Mouse (Mus musculus) right cerebral cortex, postnatal 10 days (tissue): ENCODE data around the gene Gng7.
A peak's percentile ranks its signal among the peaks of the same experiment; 100 is the strongest.

Experiments
- DNase-seq, 2 experiments: peaks; one replicate each; pipeline ENCODE4 v3.0.0; 2021; ENCODE audit warnings: low spot score in 2 of 2

Gene Gng7

GRCm38 (mm10) chr10:80930361-80931152 lies 84.2 kb downstream of the Gng7 start:
- DNase-seq, result no peak

DNA sequence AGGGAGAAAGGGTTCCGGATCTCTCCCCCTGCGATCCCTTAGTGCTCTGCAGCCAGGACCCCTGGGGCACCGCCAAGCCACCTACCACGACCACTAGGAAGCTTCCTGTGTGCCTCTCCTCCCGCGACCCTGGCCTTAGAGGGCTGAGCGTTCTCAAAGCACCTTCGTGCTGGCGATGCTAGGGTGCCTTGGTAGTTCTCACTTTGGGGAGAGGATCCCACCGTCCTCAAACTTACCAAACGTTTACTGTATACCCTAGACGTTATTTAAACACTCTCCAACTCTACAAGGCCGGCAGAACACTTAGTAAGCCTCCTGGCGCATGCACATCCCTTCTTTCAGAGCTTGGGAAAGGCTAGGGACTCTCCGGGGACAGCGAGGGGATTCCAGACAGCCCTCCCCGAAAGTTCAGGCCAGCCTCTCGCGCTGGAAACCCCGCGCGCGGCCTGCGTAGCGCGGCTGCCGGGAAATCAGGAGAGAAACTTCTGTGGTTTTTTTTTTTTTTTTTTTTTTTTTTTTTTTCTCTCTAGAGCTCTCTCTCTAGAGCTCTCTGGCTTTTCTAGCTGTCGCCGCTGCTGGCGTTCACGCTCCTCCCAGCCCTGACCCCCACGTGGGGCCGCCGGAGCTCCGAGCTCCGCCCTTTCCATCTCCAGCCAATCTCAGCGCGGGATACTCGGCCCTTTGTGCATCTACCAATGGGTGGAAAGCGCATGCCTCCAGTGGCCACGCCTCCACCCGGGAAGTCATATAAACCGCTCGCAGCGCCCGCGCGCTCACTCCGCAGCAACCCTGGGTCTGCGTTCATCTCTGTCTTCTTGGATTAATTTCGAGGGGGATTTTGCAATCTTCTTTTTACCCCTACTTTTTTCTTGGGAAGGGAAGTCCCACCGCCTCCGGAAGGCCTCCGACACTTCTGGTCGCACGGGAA lies 85.2 kb downstream of the Gng7 start, which contains the start of gene Gadd45b:
TSS of gene Gadd45b (plus strand) at position 775 of the 928 bp plus-strand sequence.
- peak; percentile 99 to 100 for DNase-seq

GRCm38 (mm10) chr10:80928586-80929298 lies 86.0 kb downstream of the Gng7 start:
- peak; percentile 95 to 96 for DNase-seq

DNA sequence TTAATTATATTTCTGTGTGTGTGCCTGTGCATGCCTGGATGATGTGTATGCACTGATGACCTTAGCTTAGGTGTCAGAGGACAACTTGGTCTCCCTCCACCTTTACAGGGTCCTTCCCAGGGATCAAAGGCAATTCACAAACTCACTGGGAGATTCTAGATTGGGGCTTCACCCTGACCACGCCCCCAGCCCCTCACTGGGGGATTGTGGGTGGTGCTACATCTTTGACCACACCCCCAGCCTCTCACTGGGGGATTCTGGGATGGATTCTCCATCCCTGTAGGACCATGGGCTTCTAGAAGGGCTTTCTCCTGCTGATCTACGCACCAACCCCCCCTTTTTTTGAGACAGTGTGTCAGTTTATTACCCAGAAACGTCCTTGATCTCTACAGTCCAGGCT lies 89.3 kb downstream of the Gng7 start:
- DNase-seq, result no peak

DNA sequence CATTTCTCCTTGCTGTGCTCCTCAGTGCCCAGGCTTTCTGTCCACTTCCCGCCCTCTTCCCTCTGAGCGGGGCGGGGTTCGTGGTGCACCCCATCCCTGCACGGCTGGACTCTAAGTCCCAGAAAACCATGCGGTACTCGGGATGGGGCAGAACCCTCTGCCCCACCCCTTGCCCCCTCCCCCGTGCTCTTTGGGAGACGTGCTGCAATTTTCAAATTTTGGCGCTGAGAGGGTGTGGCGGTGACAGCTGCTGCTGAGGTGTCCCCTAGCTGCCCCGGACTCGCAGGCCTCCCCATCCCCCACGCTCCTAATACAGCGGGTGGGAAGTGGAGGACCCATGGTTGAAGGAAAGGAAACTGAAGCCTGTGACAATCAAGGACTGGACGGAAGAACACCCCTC lies 92.8 kb downstream of the Gng7 start:
- DNase-seq, result no peak

DNA sequence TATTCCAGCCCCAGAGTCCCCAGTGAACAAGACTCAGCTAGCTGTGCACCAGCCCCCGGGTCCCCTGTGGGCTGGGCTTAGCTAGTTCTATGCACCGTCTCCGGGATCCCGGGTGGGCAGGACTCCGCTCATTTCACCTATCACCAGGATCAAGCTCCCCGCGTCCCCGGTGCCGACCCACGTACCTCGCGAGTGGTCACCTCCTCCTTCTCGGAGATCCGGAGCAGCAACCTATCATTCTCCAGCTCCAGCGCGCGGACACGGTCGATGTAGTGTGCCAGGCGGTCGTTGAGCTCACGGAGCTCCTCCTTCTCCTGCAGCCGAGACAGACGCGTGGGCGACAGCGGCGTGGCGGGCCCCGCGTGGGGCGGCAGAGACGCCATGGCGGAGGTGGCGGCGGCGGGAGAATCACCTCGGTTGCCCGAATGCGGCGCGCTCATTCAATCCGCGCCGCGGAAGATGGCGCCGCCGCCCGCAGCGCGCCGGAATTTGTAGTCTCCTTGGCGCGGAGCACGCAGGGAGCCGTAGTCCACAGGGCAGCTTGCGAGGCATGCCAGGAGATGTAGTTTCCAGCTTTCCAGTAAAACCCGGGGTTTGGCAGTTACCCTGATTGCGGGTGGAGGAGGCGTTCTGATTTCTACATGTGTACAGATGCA lies 96.8 kb downstream of the Gng7 start, which contains the start of gene Lmnb2:
TSS of gene Lmnb2 (minus strand) at position 467 of the 656 bp plus-strand sequence.
- DNase-seq, result peak; percentile 91 to 92

DNA sequence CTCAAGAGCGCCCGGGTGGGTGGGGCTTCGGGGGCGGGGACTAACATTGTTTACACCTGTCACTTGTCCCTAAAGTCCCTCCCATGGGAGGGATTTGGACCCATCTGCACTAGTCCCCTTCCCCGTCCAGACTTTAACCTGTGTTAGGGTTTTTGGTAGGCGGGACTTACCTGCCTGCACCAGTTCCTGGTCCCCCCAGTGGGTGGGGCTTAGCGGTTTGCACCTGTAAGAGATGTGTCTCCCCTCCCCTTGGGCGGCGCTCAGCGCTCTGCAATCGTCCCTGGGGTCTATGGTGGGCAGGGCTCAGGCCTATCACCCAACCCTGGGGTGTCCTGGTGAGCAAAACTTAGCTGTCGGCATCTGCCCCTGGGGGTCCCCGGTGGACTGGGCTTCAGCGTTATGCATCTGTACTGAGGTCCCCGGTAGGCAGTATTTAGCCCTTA lies 97.4 kb downstream of the Gng7 start:
- DNase-seq, result no peak

DNA sequence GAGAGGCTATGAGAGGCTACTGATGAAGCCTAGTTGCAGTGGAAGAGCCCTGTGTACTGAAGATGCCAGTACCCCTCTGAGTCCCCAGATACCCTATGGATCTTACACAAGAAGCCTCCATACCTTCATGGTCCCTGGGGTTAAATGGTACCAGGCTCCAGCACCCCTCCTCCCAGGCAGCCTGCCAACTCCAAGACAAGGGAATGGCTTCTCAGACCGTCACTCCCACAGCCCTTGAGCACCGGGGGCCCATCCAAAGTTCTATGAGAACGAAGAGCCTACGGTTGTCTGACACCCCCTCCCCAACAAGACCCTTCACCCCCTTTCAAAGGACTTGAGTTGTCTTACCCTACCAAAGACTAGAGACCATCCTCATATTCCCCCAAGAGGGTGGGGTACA lies 99.0 kb downstream of the Gng7 start:
- DNase-seq, result no peak

- no peak for DNase-seq
Observed at GRCm38 (mm10) chr10:80915260-80915659, 99.5 kb downstream of the Gng7 start.

DNA sequence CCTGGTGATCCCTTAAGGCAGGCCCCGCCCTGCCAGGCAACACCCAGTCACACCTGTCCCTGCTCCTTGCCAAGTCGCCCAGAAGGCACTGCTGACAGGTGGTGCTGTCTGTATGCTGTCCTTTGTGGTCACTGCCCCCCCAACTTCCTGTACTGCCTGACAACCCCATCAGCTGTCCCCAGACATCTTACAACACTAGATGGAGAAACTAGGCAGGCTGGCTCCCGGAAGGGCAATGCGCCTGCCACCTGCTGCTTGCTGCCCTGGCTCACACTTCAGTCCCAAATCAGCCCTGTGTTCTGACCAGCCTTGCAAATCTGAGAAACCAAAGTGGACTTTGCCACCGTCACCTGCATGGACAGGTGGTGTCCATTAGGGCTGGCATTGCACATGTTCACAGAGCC lies 100.5 kb downstream of the Gng7 start:
- DNase-seq, result no peak

- no peak for DNase-seq
Observed at GRCm38 (mm10) chr10:80913364-80914011, 101.3 kb downstream of the Gng7 start.

- DNase-seq, result no peak
Observed at GRCm38 (mm10) chr10:80911891-80912290, 102.9 kb downstream of the Gng7 start.

DNA sequence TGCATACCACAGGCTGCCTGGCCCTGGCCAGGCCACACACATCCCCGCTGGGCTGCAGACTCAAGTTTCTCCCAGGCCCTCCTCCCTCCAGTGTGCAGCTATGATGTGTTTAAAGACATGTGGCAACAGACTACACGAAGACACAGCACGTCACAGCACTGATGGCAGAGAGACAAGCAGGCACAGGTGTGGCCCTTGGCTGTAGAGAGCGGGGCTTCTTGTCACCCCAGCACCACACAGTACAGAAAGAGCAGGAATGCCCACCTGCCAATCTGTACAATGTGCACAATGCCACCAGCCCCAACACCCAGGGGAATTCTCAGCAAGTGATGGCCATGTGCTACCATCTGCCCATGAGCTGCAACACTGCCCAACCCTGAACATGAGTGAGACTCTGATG lies 103.4 kb downstream of the Gng7 start:
- no peak for DNase-seq

- no peak for DNase-seq
Observed at GRCm38 (mm10) chr10:80909375-80910162, 105.2 kb downstream of the Gng7 start.

GRCm38 (mm10) chr10:80904709-80905108 lies 110.0 kb downstream of the Gng7 start:
- DNase-seq, result no peak

GRCm38 (mm10) chr10:80904004-80904693 lies 110.6 kb downstream of the Gng7 start:
- DNase-seq, result no peak

- no peak for DNase-seq
Observed at GRCm38 (mm10) chr10:80903282-80903681, 111.5 kb downstream of the Gng7 start.

DNA sequence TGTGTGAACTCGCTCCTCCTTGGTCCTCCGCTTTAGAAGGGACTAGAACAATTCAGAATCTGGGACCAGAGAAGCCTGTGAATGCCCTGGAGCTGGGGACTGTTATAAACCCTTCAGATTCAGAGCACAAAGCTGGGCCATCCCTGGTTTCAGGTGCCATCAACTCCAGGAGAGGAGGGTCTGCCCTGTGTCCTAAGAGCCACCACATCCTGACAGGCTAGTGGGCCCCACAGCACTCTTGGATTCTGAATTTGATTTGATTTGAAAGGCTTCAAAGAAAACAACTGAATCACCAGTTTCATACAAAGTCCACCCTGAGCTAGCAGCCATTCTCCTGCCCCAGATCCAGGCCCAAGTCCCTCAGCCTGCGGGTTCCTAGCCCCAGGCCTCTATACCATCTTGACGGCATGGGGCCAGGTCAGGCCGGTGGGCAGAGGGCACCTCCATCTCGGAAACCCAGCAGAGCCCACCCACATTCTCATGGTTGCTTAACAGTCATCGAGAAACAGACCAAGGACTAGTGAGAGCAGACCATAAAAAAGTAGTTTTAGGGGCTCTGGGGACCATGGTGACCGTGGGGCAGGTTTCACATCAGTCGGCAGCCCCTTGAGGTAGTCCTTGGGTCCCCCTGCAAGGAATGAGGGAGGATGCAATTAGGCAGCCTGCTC lies 112.3 kb downstream of the Gng7 start:
- DNase-seq, result no peak
